Mouse (Mus musculus) small intestine, adult 2 months (tissue): ENCODE measurements around the gene Glis3. TPM values are rescaled to one million over a fixed set of nuclear protein-coding genes. Genes with fewer than 3 reads are reported as not detected.

Source experiments
- H3K27ac ChIP-seq: fragments of 200-500 bp; 2 replicates; pipeline ENCODE4 v1.5.1; 2012; ENCODE audit warnings: low read depth, low read length, control low read depth, inconsistent platforms; ENCODE audit not compliant: insufficient read depth
- H3K27me3 ChIP-seq: fragments of 200-500 bp; 2 replicates; pipeline ENCODE4 v1.6.1; 2012; ENCODE audit warnings: mild to moderate bottlenecking, moderate library complexity, low read length, inconsistent platforms; ENCODE audit not compliant: control insufficient read depth, insufficient read depth
- H3K36me3 ChIP-seq: fragments of 200-500 bp; 2 replicates; pipeline ENCODE4 v1.6.1; 2012; ENCODE audit warnings: mild to moderate bottlenecking, low read length, control low read depth, inconsistent platforms; ENCODE audit not compliant: control insufficient read depth, insufficient read depth
- H3K4me1 ChIP-seq: fragments of 200-500 bp; 2 replicates; pipeline ENCODE4 v1.6.1; 2012; ENCODE audit warnings: low read length, inconsistent platforms, mixed read lengths; ENCODE audit not compliant: control insufficient read depth, insufficient read depth, insufficient read length
- H3K4me3 ChIP-seq: fragments of 200-500 bp; 2 replicates; pipeline ENCODE4 v1.5.1; 2012; ENCODE audit warnings: low read depth, mild to moderate bottlenecking, control low read depth, inconsistent platforms, low read length, moderate library complexity
- CTCF ChIP-seq: fragments of 200-500 bp; IDR thresholded peaks from 2 replicates; pipeline ENCODE4 v1.5.1; 2012; ENCODE audit warnings: low read depth, mild to moderate bottlenecking, control low read depth, inconsistent platforms, low read length, moderate library complexity, mixed read lengths; ENCODE audit not compliant: insufficient replicate concordance, insufficient read length; ENCODE audit errors: extremely low read depth
- POLR2A ChIP-seq: fragments of 200-500 bp; IDR thresholded peaks from 2 replicates; pipeline ENCODE4 v1.6.1; 2012; ENCODE audit warnings: low read depth, mild to moderate bottlenecking, control low read depth, inconsistent platforms, low read length, moderate library complexity
- WGBS: fragments of 180-500 bp; shearing (Covaris S2); methylation state at CpG from one replicate; pipeline ENCODE4 v1.1.7; 2018; 5-methylcytosine and 5-hydroxymethylcytosine counted together
- polyA plus RNA-seq: library from polyadenylated mRNA; depleted of rRNA; stranded (reverse); fragments of >200 nt; gene quantifications from 2 replicates; pipeline ENCODE4 v1.2.3, GENCODE M21; 2012

The Glis3 gene
- polyA plus RNA-seq, 1 experiment, result 1.6 TPM

GRCm38 (mm10) chr19:28686398-28686797 lies 6.5 kb upstream of the Glis3 start:
- Histone ChIP-seq H3K4me1 (no peaks in the 10 kb centered on the region), H3K27ac (no peak overlapping the region), H3K27me3 (no peaks in the 10 kb centered on the region), H3K4me3 (no peak overlapping the region), H3K36me3 (no peaks in the 10 kb centered on the region)
- whole genome bisulfite sequencing, result 38% methylated on average over 4 of the region's 4 CpGs
- TF ChIP-seq POLR2A (no peak), CTCF (no peak)

GRCm38 (mm10) chr19:28685484-28685883 lies 5.6 kb upstream of the Glis3 start:
- no peak overlapping the region for H3K27ac ChIP-seq
- no peaks in the 10 kb centered on the region for H3K4me1 ChIP-seq
- TF ChIP-seq POLR2A (no peak), CTCF (no peak)
- H3K36me3 ChIP-seq, result no peaks in the 10 kb centered on the region
- no peak overlapping the region for H3K4me3 ChIP-seq
- WGBS, result 96% methylated on average over 4 of the region's 4 CpGs
- no peaks in the 10 kb centered on the region; the same call in 1 of the 2 replicates for H3K27me3 ChIP-seq

- H3K27me3 ChIP-seq, result peaks cover 10% of the 10 kb centered on the region
- 53% methylated on average over 6 of the region's 6 CpGs for WGBS
- H3K36me3 ChIP-seq, result no peaks in the 10 kb centered on the region
- H3K4me1 ChIP-seq, result peaks cover 3% of the 10 kb centered on the region; the same call in 1 of the 2 replicates
- H3K4me3 ChIP-seq, result no peak overlapping the region
- no peak overlapping the region for H3K27ac ChIP-seq
- TF ChIP-seq CTCF (no peak), POLR2A (no peak)
Observed at GRCm38 (mm10) chr19:28684347-28684746, 4.5 kb upstream of the Glis3 start.

GRCm38 (mm10) chr19:28683346-28683745 lies 3.5 kb upstream of the Glis3 start:
- Histone ChIP-seq H3K27ac (no peak overlapping the region), H3K4me1 (peaks cover 8% of the 10 kb centered on the region; the same call in 1 of the 2 replicates), H3K36me3 (no peaks in the 10 kb centered on the region), H3K4me3 (no peak overlapping the region), H3K27me3 (peaks cover 15% of the 10 kb centered on the region)
- 94% methylated on average over 4 of the region's 4 CpGs for WGBS
- TF ChIP-seq CTCF (no peak), POLR2A (no peak)

GRCm38 (mm10) chr19:28679291-28679775 lies 544 bp downstream of the Glis3 start:
- no peaks in the 10 kb centered on the region for H3K36me3 ChIP-seq
- H3K27me3 ChIP-seq, result peaks cover 15% of the 10 kb centered on the region
- H3K27ac ChIP-seq, result no peak overlapping the region
- WGBS, result 1% methylated on average over 28 of the region's 28 CpGs
- peak overlapping the region; percentile 69 for H3K4me3 ChIP-seq
- TF ChIP-seq CTCF, result no peak
- TF ChIP-seq POLR2A, result no peak
- H3K4me1 ChIP-seq, result peaks cover 8% of the 10 kb centered on the region

GRCm38 (mm10) chr19:28678646-28679270 lies 1.1 kb downstream of the Glis3 start:
- no peaks in the 10 kb centered on the region for H3K36me3 ChIP-seq
- peaks cover 15% of the 10 kb centered on the region for H3K27me3 ChIP-seq
- peaks cover 8% of the 10 kb centered on the region for H3K4me1 ChIP-seq
- TF ChIP-seq POLR2A, result no peak
- no peak for TF ChIP-seq CTCF
- WGBS, result under 1% methylated on average over 30 of the region's 30 CpGs
- H3K27ac ChIP-seq, result no peak overlapping the region
- H3K4me3 ChIP-seq, result peak overlapping the region; percentile 69

GRCm38 (mm10) chr19:28677728-28678438 lies 2.0 kb downstream of the Glis3 start:
- no peaks in the 10 kb centered on the region for H3K36me3 ChIP-seq
- peaks cover 15% of the 10 kb centered on the region for H3K27me3 ChIP-seq
- no peak overlapping the region for H3K27ac ChIP-seq
- peaks cover 8% of the 10 kb centered on the region for H3K4me1 ChIP-seq
- peak overlapping the region; percentile 69 for H3K4me3 ChIP-seq
- 2% methylated on average over 32 of the region's 32 CpGs for WGBS
- TF ChIP-seq POLR2A (no peak), CTCF (no peak)
